Mouse (Mus musculus) forebrain, embryonic 15.5 days (tissue): ENCODE results near the gene Tchh. TPM values are rescaled to one million over a fixed set of nuclear protein-coding genes. Genes with fewer than 3 reads are reported as not detected.
"Not testable (repeated sequence)": the region's sequence is repeated elsewhere in the genome, so short reads cannot be mapped to it uniquely, and the experiment has no call there.

Experiments
- ATAC-seq: fragments of 200-750 bp; cut with Nextera tagmentation; replicated peaks from 2 replicates; pipeline ENCODE4 v1.8.0; 2017; ENCODE audit warnings: mild to moderate bottlenecking, moderate TSS enrichment, moderate library complexity
- H3K27ac ChIP-seq: fragments of 300-500 bp; sonication (generic); replicated peaks from 2 replicates; pipeline ENCODE4 v1.5.1; 2015; ENCODE audit warnings: mild to moderate bottlenecking, inconsistent platforms
- H3K27me3 ChIP-seq: fragments of 300-500 bp; sonication (generic); 2 replicates; pipeline ENCODE4 v1.6.1; 2015; ENCODE audit warnings: inconsistent platforms
- H3K36me3 ChIP-seq: fragments of 300-500 bp; sonication (generic); 2 replicates; pipeline ENCODE4 v1.6.1; 2015; ENCODE audit warnings: mild to moderate bottlenecking, inconsistent platforms
- H3K4me1 ChIP-seq: fragments of 300-500 bp; sonication (generic); 2 replicates; pipeline ENCODE4 v1.6.1; 2015; ENCODE audit warnings: inconsistent platforms
- H3K4me2 ChIP-seq: fragments of 300-500 bp; sonication (generic); replicated peaks from 2 replicates; pipeline ENCODE4 v1.6.1; 2015; ENCODE audit warnings: mild to moderate bottlenecking, inconsistent platforms
- H3K4me3 ChIP-seq: fragments of 300-500 bp; sonication (generic); 2 replicates; pipeline ENCODE4 v1.5.1; 2015; ENCODE audit warnings: mild to moderate bottlenecking, inconsistent platforms
- H3K9ac ChIP-seq: fragments of 300-500 bp; sonication (generic); replicated peaks from 2 replicates; pipeline ENCODE4 v1.6.1; 2015; ENCODE audit warnings: mild to moderate bottlenecking, inconsistent platforms
- H3K9me3 ChIP-seq: fragments of 300-500 bp; sonication (generic); 2 replicates; pipeline ENCODE4 v1.6.1; 2016; ENCODE audit warnings: inconsistent platforms
- WGBS: fragments of 180-500 bp; shearing (Covaris S2); methylation state at CpG from one replicate; pipeline ENCODE4 v1.1.7; 2015; ENCODE audit warnings: mixed read lengths; 5-methylcytosine and 5-hydroxymethylcytosine counted together
- polyA plus RNA-seq: library from polyadenylated mRNA; unstranded; fragments of >200 nt; fragmentation: Nextera tagmentation; extraction: Ambion mirVana; gene quantifications from 2 replicates; pipeline ENCODE4 v1.2.1, GENCODE M21; 2015

Gene Tchh
- polyA plus RNA-seq, 1 experiment from 2014 or later: 0.52 TPM

DNA sequence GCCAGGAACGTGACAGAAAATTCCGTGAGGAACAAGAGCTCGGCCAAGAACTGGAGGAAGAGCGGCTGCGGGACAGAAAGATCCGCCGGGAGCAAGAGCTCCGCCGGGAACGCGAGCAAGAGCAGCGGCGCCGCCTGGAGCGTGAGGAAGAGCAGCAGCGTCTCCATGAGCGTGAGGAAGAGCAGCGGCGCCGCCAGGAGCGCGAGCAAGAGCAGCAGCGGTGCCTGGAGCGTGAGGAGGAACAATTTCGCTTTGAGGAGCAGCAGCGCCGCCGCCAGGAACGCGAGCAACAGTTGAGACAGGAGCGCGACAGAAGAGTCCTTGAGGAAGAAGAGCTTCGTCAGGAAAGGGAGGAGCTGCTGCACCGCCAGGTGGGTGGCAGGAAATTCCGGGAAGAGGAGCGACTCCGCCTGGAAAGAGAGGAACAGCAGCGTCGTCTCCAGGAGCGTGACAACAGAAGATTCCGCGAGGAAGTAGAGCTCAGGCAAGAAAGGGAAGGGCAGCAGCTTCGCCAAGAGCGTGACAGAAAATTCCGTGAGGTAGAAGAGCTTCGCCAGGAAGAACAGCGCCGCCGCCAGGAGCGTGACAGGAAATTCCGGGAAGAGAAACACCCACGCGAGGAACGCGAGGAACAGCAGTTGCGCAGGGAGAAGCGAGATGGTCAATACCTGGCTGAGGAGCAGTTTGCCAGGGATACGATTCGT, 5.2 kb downstream of the Tchh start:
- peak; percentile 68 for ATAC-seq
- H3K4me2 ChIP-seq: peak overlapping the region; percentile 79
- H3K9me3 ChIP-seq: no peaks in the 10 kb centered on the region
- peaks cover 34% of the 10 kb centered on the region for H3K4me1 ChIP-seq
- 0 out of 2 replicates have a peak overlapping the region, but pooled peaks have one; percentile 2 for H3K27ac ChIP-seq
- H3K9ac ChIP-seq: peak overlapping the region; percentile 19
- WGBS: under 1% methylated on average over 59 of the region's 59 CpGs
- H3K36me3 ChIP-seq: no peaks in the 10 kb centered on the region
- peaks cover 30% of the 10 kb centered on the region for H3K27me3 ChIP-seq
- peak overlapping the region; percentile 53 for H3K4me3 ChIP-seq

DNA sequence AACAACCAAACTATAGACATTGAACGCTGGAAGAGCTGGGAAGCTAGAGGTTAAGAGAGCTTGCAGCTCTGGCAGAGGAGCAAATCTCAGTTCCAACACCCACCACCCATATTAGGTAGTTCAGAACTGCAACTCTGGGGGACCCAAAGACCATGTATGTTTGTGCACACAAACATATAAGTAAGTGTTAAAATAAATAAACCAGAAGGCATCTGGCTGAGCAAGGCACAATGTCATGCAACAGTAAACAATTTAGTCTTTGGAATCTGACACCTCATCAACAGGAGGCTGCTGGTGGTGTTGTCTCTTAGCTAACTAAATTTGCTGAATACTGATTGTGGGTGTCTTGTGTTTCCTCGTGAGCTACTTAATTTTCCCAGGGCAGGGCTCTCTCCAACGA, 24.4 kb downstream of the Tchh start:
- Histone ChIP-seq H3K36me3 (no peaks in the 10 kb centered on the region), H3K27ac (no peak overlapping the region), H3K9me3 (no peaks in the 10 kb centered on the region), H3K4me1 (no peaks in the 10 kb centered on the region), H3K4me2 (no peak overlapping the region), H3K27me3 (no peaks in the 10 kb centered on the region), H3K4me3 (no peak overlapping the region), H3K9ac (no peak overlapping the region)
- WGBS: 73% methylated on average over 3 of the region's 3 CpGs
- ATAC-seq: no peak

DNA sequence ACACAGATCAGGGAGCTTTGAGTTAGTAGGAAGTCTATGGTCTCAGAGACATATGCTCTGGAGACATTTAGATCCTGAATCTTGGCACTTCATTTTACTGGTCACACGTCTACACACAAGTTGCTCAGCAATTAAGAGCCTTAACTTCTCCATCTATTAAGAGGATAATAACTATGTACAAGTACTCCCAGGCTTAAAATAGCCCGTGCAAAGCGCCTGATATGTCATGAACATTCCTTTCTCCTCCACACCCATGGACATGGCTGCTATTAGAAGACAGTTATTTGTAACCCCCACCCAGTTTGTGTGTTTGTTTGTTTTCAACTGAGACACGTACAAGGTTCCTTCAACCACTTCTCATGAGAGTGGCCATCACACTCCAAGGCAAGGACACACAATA, 25.0 kb downstream of the Tchh start:
- 84% methylated on average over 4 of the region's 4 CpGs for WGBS
- H3K4me3 ChIP-seq: no peak overlapping the region
- no peaks in the 10 kb centered on the region for H3K36me3 ChIP-seq
- H3K4me1 ChIP-seq: no peaks in the 10 kb centered on the region
- no peak overlapping the region for H3K27ac ChIP-seq
- no peak overlapping the region for H3K9ac ChIP-seq
- no peak overlapping the region for H3K4me2 ChIP-seq
- no peaks in the 10 kb centered on the region for H3K9me3 ChIP-seq
- no peak for ATAC-seq
- H3K27me3 ChIP-seq: no peaks in the 10 kb centered on the region

DNA sequence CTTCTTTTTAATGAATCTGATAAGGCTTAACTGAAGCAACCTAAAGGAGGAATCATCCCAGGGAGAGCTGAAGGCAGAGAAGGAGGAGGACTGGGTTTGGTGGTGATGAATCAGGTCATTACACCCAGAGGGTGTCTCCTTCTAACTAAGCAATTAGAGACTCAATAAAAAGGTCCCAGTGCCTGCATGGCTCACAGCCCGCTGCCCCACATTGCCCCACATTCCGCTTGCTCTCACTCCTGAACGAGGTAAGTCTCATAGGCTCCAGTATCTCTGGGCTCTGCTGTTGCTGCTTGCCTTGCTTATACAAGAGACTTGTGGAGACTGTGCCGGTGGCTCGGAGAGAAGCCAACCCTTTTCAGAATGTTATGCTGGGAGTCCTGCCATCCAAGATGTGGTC, 26.4 kb downstream of the Tchh start, which contains the start of gene Tchhl1:
Gene Tchhl1, plus strand, starts transcription at position 194 of the 400 bp plus-strand sequence.
- H3K27ac ChIP-seq: no peak within 1 kb of the TSS
- ATAC-seq: no peak
- H3K9ac ChIP-seq: no peak within 1 kb of the TSS
- 73% methylated on average over 5 of the region's 5 CpGs for WGBS
- H3K4me2 ChIP-seq: no peak within 1 kb of the TSS
- H3K27me3 ChIP-seq: no peaks in the 10 kb centered on the region
- H3K4me3 ChIP-seq: no peak within 1 kb of the TSS
- H3K9me3 ChIP-seq: no peaks in the 10 kb centered on the region
- no peaks in the 10 kb centered on the region for H3K4me1 ChIP-seq
- H3K36me3 ChIP-seq: no peaks in the 10 kb centered on the region

DNA sequence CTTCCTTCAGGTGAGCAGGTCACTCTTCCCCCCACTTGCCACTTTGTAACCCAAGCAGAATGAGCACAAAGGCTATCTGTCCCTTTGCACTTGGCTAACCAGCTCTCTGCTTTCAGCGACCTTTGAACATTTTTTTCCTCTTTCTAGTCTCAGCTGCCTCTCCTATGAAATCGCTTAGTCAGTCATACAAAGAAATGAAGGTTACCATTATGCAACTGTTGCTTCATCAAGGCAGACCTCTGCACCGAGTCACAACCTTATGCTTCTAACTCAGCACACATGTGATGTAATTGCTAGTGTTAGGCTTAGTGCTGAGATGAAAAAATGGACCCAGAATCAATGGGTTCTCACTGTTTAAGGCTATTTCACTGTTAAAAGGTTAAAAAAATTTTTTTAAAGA, 27.5 kb downstream of the Tchh start:
- 82% methylated on average over 3 of the region's 3 CpGs for WGBS
- no peaks in the 10 kb centered on the region for H3K9me3 ChIP-seq
- H3K4me1 ChIP-seq: no peaks in the 10 kb centered on the region
- no peak for ATAC-seq
- no peak overlapping the region for H3K4me3 ChIP-seq
- H3K4me2 ChIP-seq: no peak overlapping the region
- H3K27me3 ChIP-seq: no peaks in the 10 kb centered on the region
- H3K9ac ChIP-seq: no peak overlapping the region
- no peak overlapping the region for H3K27ac ChIP-seq
- H3K36me3 ChIP-seq: no peaks in the 10 kb centered on the region

DNA sequence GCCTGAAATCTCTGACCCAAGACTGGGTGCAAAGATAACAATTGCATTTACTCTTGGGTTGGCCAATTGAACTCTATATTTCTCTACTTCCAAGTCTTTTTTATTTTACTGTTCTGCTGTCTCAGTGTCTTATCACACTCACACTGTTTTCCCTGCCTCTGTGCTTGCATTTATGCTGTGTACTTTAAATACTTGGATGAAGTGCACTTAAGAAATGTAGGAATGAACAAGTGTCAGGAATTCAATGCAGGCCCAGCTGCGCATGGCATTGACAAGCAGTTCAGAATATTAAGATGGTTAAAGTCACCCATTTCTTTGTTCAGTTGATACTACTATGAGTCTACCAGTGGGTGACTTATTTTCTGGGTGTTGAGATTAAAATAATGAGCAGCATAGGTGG, 37.9 kb downstream of the Tchh start:
- WGBS: 94% methylated on average over 1 of the region's 1 CpGs
- no peak for ATAC-seq
- no peak overlapping the region for H3K27ac ChIP-seq
- H3K27me3 ChIP-seq: no peaks in the 10 kb centered on the region
- no peak overlapping the region for H3K4me2 ChIP-seq
- no peaks in the 10 kb centered on the region for H3K4me1 ChIP-seq
- no peaks in the 10 kb centered on the region for H3K36me3 ChIP-seq
- no peak overlapping the region for H3K9ac ChIP-seq
- H3K4me3 ChIP-seq: no peak overlapping the region
- no peaks in the 10 kb centered on the region for H3K9me3 ChIP-seq

DNA sequence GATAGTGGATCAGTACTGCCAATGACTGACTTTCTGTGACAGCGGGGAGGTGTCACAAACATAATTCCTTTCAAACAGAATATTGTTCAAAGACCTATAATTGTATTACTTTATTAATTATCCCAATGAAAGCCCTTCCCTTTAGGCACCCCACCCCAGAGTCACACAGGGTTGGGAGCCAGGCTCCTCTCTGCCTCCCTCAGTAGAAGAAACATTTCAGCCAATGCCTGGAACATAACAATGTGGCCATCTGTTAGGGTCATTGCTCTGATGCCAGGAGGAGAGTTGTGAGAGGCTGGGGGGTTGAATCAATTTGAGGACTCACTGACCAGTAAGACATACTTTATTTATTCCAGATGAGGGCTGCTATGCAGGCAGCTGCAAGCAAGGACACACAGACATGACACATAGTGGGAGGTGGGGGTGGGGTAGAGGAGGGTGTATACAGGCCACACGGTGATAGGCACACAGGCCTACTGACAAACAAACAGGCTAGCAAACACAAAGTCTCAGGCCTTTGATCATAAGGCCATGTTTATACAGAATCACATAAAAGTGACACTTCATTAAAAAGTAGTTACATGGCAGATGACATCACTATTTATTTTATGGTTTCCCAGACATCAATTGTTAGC, 40.0 kb downstream of the Tchh start:
- no peak for ATAC-seq
- H3K4me2 ChIP-seq: no peak overlapping the region

DNA sequence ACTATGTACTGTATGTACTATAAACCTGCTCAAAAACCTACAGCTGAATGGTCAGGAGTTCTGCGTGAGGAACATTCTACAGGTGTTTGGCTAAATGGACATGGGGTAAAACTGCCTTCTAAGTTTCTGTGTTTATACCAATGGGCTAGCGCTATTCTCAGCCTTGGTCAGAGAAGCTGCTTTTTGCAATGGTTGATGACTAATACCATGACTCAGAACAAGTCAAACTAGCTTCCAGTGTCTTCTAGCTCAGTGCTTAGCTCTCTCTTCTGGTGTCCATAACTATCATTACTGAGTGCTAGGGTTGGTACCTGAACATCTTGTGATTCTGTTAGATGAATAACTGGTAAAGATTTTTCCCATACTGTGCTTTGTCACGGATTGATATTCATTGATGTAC, 43.5 kb downstream of the Tchh start:
- no peak for ATAC-seq
- H3K4me3 ChIP-seq: no peak overlapping the region
- H3K4me2 ChIP-seq: no peak overlapping the region
- H3K27ac ChIP-seq: no peak overlapping the region
- no peak overlapping the region for H3K9ac ChIP-seq
- H3K9me3 ChIP-seq: no peaks in the 10 kb centered on the region
- H3K27me3 ChIP-seq: no peaks in the 10 kb centered on the region
- 91% methylated on average over 3 of the region's 3 CpGs for WGBS
- no peaks in the 10 kb centered on the region for H3K4me1 ChIP-seq
- H3K36me3 ChIP-seq: no peaks in the 10 kb centered on the region

More for the DNA sequence above, 40.0 kb downstream of the Tchh start:
- no peaks in the 10 kb centered on the region for H3K9me3 ChIP-seq
- H3K27me3 ChIP-seq: no peaks in the 10 kb centered on the region
- H3K36me3 ChIP-seq: no peaks in the 10 kb centered on the region
- no peak overlapping the region for H3K27ac ChIP-seq
- 80% methylated on average over 2 of the region's 2 CpGs for WGBS
- H3K4me1 ChIP-seq: no peaks in the 10 kb centered on the region
- H3K4me3 ChIP-seq: no peak overlapping the region
- H3K9ac ChIP-seq: no peak overlapping the region

DNA sequence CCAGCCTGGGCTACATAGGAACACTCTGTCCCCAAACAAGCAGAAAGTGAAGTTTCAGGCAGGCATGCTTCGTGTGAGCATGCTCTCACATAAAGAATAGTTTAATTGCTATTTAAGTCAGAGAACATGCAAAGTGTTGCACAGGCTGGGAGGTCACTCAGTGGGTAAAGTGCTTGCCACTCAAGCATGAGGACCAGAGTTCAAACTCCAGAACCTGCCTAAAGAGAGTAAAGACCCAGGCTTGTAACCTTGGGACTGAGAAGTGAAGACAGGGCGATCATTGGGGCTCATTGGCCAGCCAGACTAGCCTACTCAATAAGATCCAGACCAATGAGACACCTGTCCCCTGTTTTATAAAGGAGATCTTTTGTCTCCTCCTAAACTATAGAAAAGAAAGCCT, 46.4 kb downstream of the Tchh start:
- 89% methylated on average over 2 of the region's 2 CpGs for WGBS
- Histone ChIP-seq H3K9ac (no peak overlapping the region), H3K27me3 (no peaks in the 10 kb centered on the region), H3K9me3 (no peaks in the 10 kb centered on the region), H3K4me1 (no peaks in the 10 kb centered on the region), H3K36me3 (no peaks in the 10 kb centered on the region), H3K4me3 (no peak overlapping the region), H3K4me2 (no peak overlapping the region), H3K27ac (no peak overlapping the region)
- no peak for ATAC-seq

DNA sequence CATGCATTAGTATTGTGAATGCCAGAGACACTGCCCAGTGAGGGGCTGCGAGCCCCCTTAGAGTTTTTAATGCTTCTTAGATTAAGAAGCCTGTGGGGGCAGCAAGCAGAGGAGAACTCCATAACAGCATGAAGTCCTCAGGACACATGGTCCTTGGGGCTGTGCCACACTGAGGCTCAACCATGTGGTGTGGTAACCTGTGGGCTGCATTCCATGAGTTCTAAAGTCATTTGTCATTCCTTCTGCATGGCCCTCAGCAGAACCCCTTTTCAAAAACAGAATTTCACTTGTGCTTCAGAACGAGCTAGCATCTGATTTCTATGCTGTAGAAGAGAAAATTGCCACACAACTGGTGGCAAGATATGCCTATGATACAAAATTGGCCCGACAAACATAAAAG, 50.0 kb downstream of the Tchh start:
- H3K27me3 ChIP-seq: no peaks in the 10 kb centered on the region
- H3K9ac ChIP-seq: no peak overlapping the region
- H3K27ac ChIP-seq: no peak overlapping the region
- WGBS: 76% methylated on average over 3 of the region's 3 CpGs
- no peaks in the 10 kb centered on the region for H3K36me3 ChIP-seq
- no peak overlapping the region for H3K4me2 ChIP-seq
- no peaks in the 10 kb centered on the region for H3K9me3 ChIP-seq
- ATAC-seq: no peak
- no peaks in the 10 kb centered on the region for H3K4me1 ChIP-seq
- H3K4me3 ChIP-seq: no peak overlapping the region

DNA sequence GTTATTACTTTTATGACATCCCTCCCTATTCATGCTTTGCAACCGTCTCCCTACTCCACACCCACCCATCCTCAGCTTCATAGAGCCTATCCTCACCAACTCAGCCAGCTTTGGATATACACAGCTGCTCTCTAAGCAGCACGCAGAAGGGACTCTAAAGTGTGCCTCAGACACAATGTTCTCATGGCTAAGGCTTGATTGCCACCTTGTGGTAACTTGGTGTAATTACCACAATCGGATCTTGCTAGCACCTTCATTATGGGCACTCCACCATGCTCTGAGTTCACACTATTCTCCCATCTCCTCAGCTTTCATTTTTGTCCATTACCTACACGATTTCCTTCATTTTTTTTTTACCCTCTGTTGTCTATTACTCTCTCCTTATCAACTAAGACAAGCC, 51.9 kb downstream of the Tchh start:
- Histone ChIP-seq H3K9me3 (no peaks in the 10 kb centered on the region), H3K9ac (no peak overlapping the region), H3K27me3 (no peaks in the 10 kb centered on the region), H3K36me3 (no peaks in the 10 kb centered on the region), H3K4me1 (no peaks in the 10 kb centered on the region), H3K4me2 (no peak overlapping the region), H3K4me3 (no peak overlapping the region), H3K27ac (no peak overlapping the region)
- ATAC-seq: peak; percentile 95
- WGBS: 2% methylated on average over 4 of the region's 4 CpGs

DNA sequence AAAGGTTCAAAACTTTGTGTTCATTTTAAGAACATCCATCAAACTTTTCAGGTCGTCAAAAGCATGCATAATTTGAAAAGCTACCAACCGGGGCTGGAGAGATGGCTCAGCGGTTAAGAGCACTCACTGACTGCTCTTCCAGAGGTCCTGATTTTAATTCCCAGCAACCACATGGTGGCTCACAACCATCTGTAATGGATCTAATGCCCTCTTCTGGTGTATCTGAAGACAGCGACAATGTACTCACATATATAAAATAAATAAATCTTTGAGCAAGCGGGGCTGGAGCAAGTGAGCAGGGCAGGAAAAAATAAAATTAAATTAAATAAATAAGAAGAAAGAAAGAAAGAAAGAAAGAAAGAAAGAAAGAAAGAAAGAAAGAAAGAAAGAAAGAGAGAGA, 52.6 kb downstream of the Tchh start:
- not testable (repeated sequence) for H3K4me2 ChIP-seq, H3K9ac ChIP-seq, H3K27me3 ChIP-seq, H3K36me3 ChIP-seq, H3K27ac ChIP-seq, H3K9me3 ChIP-seq, H3K4me3 ChIP-seq, ATAC-seq, H3K4me1 ChIP-seq
- 35% methylated on average over 5 of the region's 5 CpGs for WGBS

DNA sequence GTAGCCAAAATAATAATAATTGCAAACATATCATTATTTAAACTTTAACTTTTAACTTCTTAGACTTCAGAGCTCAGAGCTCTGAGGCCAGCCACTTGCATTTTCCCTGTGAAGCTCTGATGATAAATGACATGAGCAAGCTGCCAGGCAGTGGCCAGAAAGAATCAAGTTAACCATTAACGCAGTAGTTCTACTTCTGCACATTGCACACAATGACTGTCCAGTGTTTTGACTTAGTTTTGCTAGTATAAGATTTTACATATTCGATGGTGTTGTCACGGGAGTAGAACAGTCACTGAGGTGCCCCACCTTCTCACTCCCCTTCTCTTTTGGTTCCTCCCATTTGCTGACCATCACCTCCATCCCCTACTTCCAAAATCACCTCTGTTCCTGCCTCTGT, 55.0 kb downstream of the Tchh start:
- no peak overlapping the region for H3K9ac ChIP-seq
- H3K36me3 ChIP-seq: no peaks in the 10 kb centered on the region
- no peak overlapping the region for H3K27ac ChIP-seq
- no peaks in the 10 kb centered on the region for H3K27me3 ChIP-seq
- H3K4me2 ChIP-seq: no peak overlapping the region
- WGBS: 87% methylated on average over 3 of the region's 3 CpGs
- H3K9me3 ChIP-seq: no peaks in the 10 kb centered on the region
- no peaks in the 10 kb centered on the region for H3K4me1 ChIP-seq
- no peak overlapping the region for H3K4me3 ChIP-seq
- ATAC-seq: no peak
